Mouse (Mus musculus): ENCODE results near the gene Carmil2.

Gene Carmil2

DNA sequence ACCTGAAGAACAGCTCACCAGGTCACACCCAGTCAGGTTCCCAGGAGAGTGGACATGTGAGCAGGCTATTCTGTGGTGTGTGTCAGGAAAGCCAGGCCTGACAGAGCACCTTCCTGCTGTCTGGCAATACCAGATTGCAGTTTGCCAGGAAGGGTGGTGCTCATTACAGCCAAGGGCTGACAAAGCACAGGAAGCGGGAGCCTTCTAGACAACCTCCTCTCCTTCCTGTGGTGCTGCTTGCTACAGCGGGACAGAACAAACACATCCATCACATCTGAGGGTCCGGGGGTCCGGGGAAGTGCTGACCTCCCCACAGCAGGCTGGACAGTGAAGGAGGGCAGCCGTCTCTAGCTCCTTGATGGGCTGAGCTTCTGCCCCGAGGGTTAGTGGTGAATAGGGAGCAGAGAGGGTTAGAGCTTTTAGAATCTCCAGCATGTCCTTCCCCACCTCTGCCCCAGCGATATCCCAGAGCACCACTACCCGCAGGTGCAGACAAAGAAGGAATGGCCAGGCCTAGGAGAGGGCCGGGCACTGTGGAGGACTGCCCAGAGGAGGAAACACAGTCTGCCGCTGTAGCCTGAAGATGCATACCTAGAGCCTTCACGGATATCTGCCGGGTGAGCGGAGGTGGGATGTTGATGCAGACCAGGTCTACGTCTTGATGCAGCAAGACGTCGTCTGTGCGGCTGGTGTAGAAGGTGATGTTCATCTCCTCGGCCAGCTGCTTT, 41.5 kb downstream of the Carmil2 start:
- DNase-seq, result peak; percentile 80

DNA sequence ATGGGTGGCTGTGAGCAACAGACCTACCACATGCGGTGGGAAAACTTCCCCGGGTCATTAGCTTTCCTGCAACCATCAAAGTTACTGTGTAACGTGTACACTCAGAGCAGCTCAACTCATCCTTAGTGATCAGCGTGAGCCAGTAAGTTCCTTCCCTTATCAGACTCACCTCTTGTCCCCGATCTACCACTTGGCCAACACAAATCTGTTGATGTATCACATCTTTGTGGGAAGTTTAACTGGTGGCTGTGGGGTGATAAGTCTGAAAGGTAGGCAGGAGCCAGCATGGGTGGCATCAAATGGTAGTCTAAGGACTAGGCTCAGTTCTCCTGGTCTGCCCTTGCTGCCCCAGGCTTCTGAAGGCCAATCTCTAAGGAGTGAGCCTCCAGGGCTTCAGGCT, 46.1 kb downstream of the Carmil2 start:
- no peak for DNase-seq

DNA sequence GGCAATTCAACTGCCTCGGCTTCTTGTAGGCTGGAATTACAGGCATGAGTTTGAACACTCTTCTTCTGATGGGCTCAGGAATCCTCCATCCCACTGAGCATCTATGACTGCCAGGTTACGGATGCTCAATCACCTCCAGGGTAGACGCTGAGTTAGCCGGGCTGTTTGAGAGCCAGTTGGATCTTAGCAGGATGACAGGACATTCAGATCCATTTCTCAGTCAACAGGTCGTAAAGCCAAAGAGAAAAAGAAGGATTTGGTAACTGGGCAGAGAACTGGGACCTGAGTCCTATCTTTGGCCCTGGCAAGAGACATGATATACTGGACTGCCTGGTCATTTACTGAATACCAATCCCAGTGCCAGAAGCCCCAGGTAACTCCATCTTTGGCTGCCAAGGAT, 53.1 kb downstream of the Carmil2 start:
- DNase-seq, result no peak

DNA sequence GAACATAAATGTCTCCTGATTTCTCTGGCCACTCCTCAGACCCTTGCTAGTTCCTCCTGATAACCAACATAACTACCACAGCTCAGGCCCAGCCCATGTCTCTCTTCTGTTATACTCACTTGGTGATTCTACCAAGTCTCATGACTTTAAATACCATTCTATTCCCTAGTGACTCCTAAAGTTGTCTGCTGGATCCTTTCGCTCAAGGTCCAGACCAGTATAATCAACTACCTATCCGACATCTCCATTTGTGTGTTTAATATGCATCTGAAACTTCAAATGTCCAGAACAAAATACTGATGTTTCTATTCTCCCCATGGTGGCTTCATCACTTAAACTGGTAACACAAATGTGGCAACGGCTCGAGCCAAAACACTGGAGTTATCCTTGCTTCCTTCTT, 57.2 kb downstream of the Carmil2 start:
- DNase-seq, result no peak

All from lung, postnatal 10 days (tissue).